Mouse (Mus musculus) G1E (cell line): ENCODE data around the gene 1700012B09Rik.

Experiments
- CTCF ChIP-seq: IDR thresholded peaks from 2 replicates; pipeline ENCODE4 v1.5.1; 2012; ENCODE audit warnings: low read depth, low read length, inconsistent platforms, mixed read lengths
- GATA1 ChIP-seq: IDR thresholded peaks from 2 replicates; pipeline ENCODE4 v1.6.1; 2012; ENCODE audit warnings: borderline replicate concordance, low read length, inconsistent platforms, mixed read lengths
- GATA2 ChIP-seq: IDR thresholded peaks from 2 replicates; pipeline ENCODE4 v1.6.1; 2012; ENCODE audit warnings: low read depth, low read length, inconsistent platforms, borderline replicate concordance
- POLR2AphosphoS5 ChIP-seq: IDR thresholded peaks from 2 replicates; pipeline ENCODE4 v1.6.1; 2012; ENCODE audit warnings: low read depth, low read length, inconsistent platforms; ENCODE audit not compliant: insufficient replicate concordance
- TAL1 ChIP-seq: conservative IDR thresholded peaks from 2 replicates; pipeline ENCODE4 v1.6.1; 2012; ENCODE audit warnings: low read depth, low read length, inconsistent platforms, mixed read lengths

DNA sequence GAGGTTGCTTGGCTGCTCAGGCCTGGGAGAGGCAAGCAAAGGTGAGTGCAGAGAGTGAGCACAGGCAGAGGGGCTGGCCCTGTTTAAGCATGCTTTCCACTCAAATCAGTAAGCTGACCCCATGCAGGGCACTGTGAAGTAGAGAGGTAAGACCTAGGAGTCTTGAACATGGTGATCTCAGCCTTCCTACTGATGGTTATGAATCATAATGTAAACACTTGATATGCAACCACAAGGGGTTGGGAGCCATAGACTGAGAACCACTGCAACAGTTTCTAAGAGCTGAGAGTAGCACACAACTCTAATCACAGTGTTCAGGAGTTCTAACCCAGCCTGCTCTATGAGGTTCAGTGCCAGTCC, 52.5 kb downstream of the 1700012B09Rik start:
- no peak for TF ChIP-seq CTCF
- no peak for TF ChIP-seq GATA1
- no peak for TF ChIP-seq GATA2
- TF ChIP-seq POLR2AphosphoS5 = no peak
- TF ChIP-seq TAL1 = no peak
